Mouse (Mus musculus) c-Kit-negative CD71-positive TER-119-positive erythroid progenitor cells, embryonic 14.5 days (primary cell): ENCODE measurements at regions not wholly inside any gene's neighbourhood (a gene's known extent, or its start where the extent isn't known, plus 50 kb on each side); places are given as distances from the start of the nearest gene placed in this dataset.

Experiments used
- DNase-seq: peaks from one replicate; pipeline ENCODE4 v3.0.0-alpha.2; 2013; ENCODE audit warnings: low read depth, low spot score

DNA sequence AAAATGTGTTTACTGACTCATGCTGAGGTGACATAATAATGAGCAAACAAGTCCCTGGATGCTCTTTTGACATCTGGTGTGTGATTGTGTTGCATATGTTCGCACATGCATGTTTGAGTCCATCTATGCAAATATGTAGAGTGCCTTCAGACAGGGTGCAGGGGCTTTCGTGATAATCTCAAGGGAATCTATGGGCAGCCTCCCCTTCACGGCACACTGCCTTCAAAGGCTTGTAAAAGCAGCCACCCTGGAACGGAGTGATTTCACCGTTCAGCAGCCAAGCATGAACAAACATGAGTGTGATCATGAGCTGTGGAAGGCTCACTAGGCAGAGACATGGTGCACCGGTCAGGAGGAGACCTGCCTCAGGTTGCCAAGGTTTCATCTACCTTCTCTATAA lies 57.1 kb upstream of the Mbip start:
- DNase-seq, result no peak

DNA sequence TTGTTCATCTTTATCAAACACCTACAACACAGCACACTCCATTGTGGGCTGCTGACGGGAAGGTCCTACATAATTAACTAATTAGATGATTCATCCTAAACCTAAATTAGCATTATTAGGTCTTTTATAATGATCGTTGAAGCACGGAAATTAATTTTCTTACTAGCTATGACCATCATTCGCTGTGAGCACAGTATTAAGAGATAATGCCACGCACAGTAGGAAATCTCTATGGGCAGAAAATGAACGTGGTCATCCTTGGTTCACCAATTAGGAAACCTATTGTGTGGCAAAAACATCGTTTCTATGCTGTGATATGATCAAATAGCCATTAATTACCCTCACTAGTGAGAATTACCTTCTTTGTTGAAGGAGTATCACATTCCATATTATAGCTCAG lies 56.4 kb upstream of the Mbip start:
- DNase-seq, result no peak
